Mouse (Mus musculus): ENCODE measurements around the gene Scaf1.
A peak's percentile ranks its signal among the peaks of the same experiment; 100 is the strongest.

The Scaf1 gene

GRCm38 (mm10) chr7:45013366-45014095 is 2.6 kb downstream of the Scaf1 start:
- no peak for DNase-seq (ENCODE audit: low spot score)

- DNase-seq (ENCODE audit: low spot score) = no peak
Observed at GRCm38 (mm10) chr7:45012824-45013223, 3.3 kb downstream of the Scaf1 start.

GRCm38 (mm10) chr7:45012011-45012410 is 4.2 kb downstream of the Scaf1 start:
- no peak for DNase-seq (ENCODE audit: low spot score)

- DNase-seq (ENCODE audit: low spot score) = no peak
Observed at GRCm38 (mm10) chr7:45008411-45008810, 7.8 kb downstream of the Scaf1 start.

- DNase-seq (ENCODE audit: low spot score) = no peak
Observed at GRCm38 (mm10) chr7:45007846-45008245, 8.3 kb downstream of the Scaf1 start.

- DNase-seq (ENCODE audit: low spot score) = no peak
Observed at GRCm38 (mm10) chr7:45007141-45007540, 9.0 kb downstream of the Scaf1 start.

GRCm38 (mm10) chr7:45006503-45006902 is 9.7 kb downstream of the Scaf1 start:
- no peak for DNase-seq (ENCODE audit: low spot score)

GRCm38 (mm10) chr7:45005321-45005992 is 10.7 kb downstream of the Scaf1 start:
- no peak for DNase-seq (ENCODE audit: low spot score)

- no peak for DNase-seq (ENCODE audit: low spot score)
Observed at GRCm38 (mm10) chr7:45004546-45004945, 11.6 kb downstream of the Scaf1 start.

- DNase-seq (ENCODE audit: low spot score) = no peak
Observed at GRCm38 (mm10) chr7:45002440-45002839, 13.7 kb downstream of the Scaf1 start.

GRCm38 (mm10) chr7:45000539-45001114 is 15.5 kb downstream of the Scaf1 start:
- no peak for DNase-seq (ENCODE audit: low spot score)

- no peak for DNase-seq (ENCODE audit: low spot score)
Observed at GRCm38 (mm10) chr7:44999753-45000152, 16.4 kb downstream of the Scaf1 start.

- no peak for DNase-seq (ENCODE audit: low spot score)
Observed at GRCm38 (mm10) chr7:44998501-44998955, 17.6 kb downstream of the Scaf1 start, which contains the start of gene Bcl2l12. Gene Bcl2l12 (minus strand): TSS chr7:44998712.

- DNase-seq (ENCODE audit: low spot score) = no peak
Observed at GRCm38 (mm10) chr7:44997940-44998428, 18.2 kb downstream of the Scaf1 start.

- peak; percentile 96 for DNase-seq (ENCODE audit: low spot score)
Observed at GRCm38 (mm10) chr7:44997231-44997939, 18.8 kb downstream of the Scaf1 start, which contains the start of gene Irf3. Gene Irf3 (plus strand): TSS chr7:44997648.

GRCm38 (mm10) chr7:44996672-44997071 is 19.5 kb downstream of the Scaf1 start:
- no peak for DNase-seq (ENCODE audit: low spot score)

- no peak for DNase-seq (ENCODE audit: low spot score)
Observed at GRCm38 (mm10) chr7:44986879-44987718, 29.1 kb downstream of the Scaf1 start.

- peak; percentile 100 for DNase-seq (ENCODE audit: low spot score)
Observed at GRCm38 (mm10) chr7:44986192-44986878, 29.8 kb downstream of the Scaf1 start, which contains the start of gene Prmt1. Gene Prmt1 (minus strand): TSS chr7:44986568.

GRCm38 (mm10) chr7:44985595-44986191 is 30.5 kb downstream of the Scaf1 start:
- peak; percentile 43 for DNase-seq (ENCODE audit: low spot score)

GRCm38 (mm10) chr7:44984833-44985164 is 31.4 kb downstream of the Scaf1 start:
- no peak for DNase-seq (ENCODE audit: low spot score)
